Mouse (Mus musculus): ENCODE data around the gene Trcg1.
A peak's percentile ranks its signal among the peaks of the same experiment; 100 is the strongest.

Trcg1 gene

GRCm38 (mm10) chr9:57262795-57263684 is 26.7 kb downstream of the Trcg1 start:
- no peak for DNase-seq (ENCODE audit: low read depth)

GRCm38 (mm10) chr9:57265125-57265524 is 28.8 kb downstream of the Trcg1 start:
- no peak for DNase-seq (ENCODE audit: low read depth)

GRCm38 (mm10) chr9:57267421-57267820 is 31.1 kb downstream of the Trcg1 start:
- no peak for DNase-seq (ENCODE audit: low read depth)

GRCm38 (mm10) chr9:57268078-57268477 is 31.7 kb downstream of the Trcg1 start:
- DNase-seq (ENCODE audit: low read depth) = no peak

GRCm38 (mm10) chr9:57268575-57268974 is 32.2 kb downstream of the Trcg1 start:
- peak; percentile 19 for DNase-seq (ENCODE audit: low read depth)

- DNase-seq (ENCODE audit: low read depth) = no peak
Observed at GRCm38 (mm10) chr9:57269384-57269783, 33.0 kb downstream of the Trcg1 start.

- DNase-seq (ENCODE audit: low read depth) = no peak
Observed at GRCm38 (mm10) chr9:57270399-57270798, 34.0 kb downstream of the Trcg1 start.

- no peak for DNase-seq (ENCODE audit: low read depth)
Observed at GRCm38 (mm10) chr9:57271081-57271480, 34.7 kb downstream of the Trcg1 start.

GRCm38 (mm10) chr9:57271837-57272562 is 35.6 kb downstream of the Trcg1 start:
- no peak for DNase-seq (ENCODE audit: low read depth)

- no peak for DNase-seq (ENCODE audit: low read depth)
Observed at GRCm38 (mm10) chr9:57272902-57273804, 36.8 kb downstream of the Trcg1 start.

- no peak for DNase-seq (ENCODE audit: low read depth)
Observed at GRCm38 (mm10) chr9:57273805-57274494, 37.6 kb downstream of the Trcg1 start.

- no peak for DNase-seq (ENCODE audit: low read depth)
Observed at GRCm38 (mm10) chr9:57276311-57276710, 40.0 kb downstream of the Trcg1 start.

- no peak for DNase-seq (ENCODE audit: low read depth)
Observed at GRCm38 (mm10) chr9:57278268-57278667, 41.9 kb downstream of the Trcg1 start.

GRCm38 (mm10) chr9:57279441-57279840 is 43.1 kb downstream of the Trcg1 start:
- DNase-seq (ENCODE audit: low read depth) = no peak

- no peak for DNase-seq (ENCODE audit: low read depth)
Observed at GRCm38 (mm10) chr9:57281549-57281948, 45.2 kb downstream of the Trcg1 start.

GRCm38 (mm10) chr9:57282686-57283085 is 46.3 kb downstream of the Trcg1 start:
- DNase-seq (ENCODE audit: low read depth) = no peak

- no peak for DNase-seq (ENCODE audit: low read depth)
Observed at GRCm38 (mm10) chr9:57283311-57283710, 47.0 kb downstream of the Trcg1 start.

GRCm38 (mm10) chr9:57287183-57287582 is 50.8 kb downstream of the Trcg1 start:
- DNase-seq (ENCODE audit: low read depth) = no peak

- DNase-seq (ENCODE audit: low read depth) = no peak
Observed at GRCm38 (mm10) chr9:57294905-57295304, 58.5 kb downstream of the Trcg1 start.

GRCm38 (mm10) chr9:57295666-57296065 is 59.3 kb downstream of the Trcg1 start:
- no peak for DNase-seq (ENCODE audit: low read depth)

GRCm38 (mm10) chr9:57296277-57296676 is 59.9 kb downstream of the Trcg1 start:
- no peak for DNase-seq (ENCODE audit: low read depth)

GRCm38 (mm10) chr9:57297938-57298337 is 61.6 kb downstream of the Trcg1 start:
- no peak for DNase-seq (ENCODE audit: low read depth)
